Mouse (Mus musculus): ENCODE data around the gene Suds3. TPM values are rescaled to one million over a fixed set of nuclear protein-coding genes. Genes with fewer than 3 reads are reported as not detected.
A peak's percentile ranks its signal among the peaks of the same experiment; 100 is the strongest.

Suds3 gene
- polyA plus RNA-seq, 1 experiment from 2014 or later: 30.5 TPM

DNA sequence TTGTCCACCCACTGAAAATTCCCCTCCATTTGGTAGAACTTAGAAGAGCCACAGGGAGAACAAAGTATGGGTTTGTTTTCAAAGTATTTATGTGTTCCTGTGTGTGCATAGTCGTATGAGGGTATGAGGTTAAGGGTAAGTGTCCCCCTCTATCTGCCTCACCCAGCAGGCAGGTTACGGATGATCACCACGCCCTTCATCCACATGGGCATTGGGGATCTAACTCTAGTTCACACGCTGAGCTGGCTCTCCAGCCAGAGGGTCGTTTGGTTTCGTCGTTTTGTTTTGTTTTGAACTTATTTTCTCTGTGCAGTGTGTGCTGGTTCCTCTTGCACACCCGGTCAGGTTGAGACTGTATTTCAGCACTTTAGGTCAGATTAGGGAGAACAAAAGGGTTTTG is 21.7 kb upstream of the Suds3 start:
- no peak; the same call in 1 of the 2 replicates for TF ChIP-seq EP300 (IDR thresholded peaks at IDR 0.05; ENCODE audit: low read depth)
- no peak; the same call in 1 of the 2 replicates for TF ChIP-seq CTCF (IDR thresholded peaks at IDR 0.05; ENCODE audit: low read depth)
- WGBS (ENCODE audit: insufficient replicate concordance): 35% methylated on average over 8 of the region's 8 CpGs
- H3K27me3 ChIP-seq (ENCODE audit: insufficient read depth, low read length): no peaks in the 10 kb centered on the region
- H3K4me3 ChIP-seq (ENCODE audit: low read depth, low read length): peak overlapping the region; percentile 32
- DNase-seq: no peak
- H3K27ac ChIP-seq (ENCODE audit: low read depth): peak overlapping the region; percentile 98
- peaks cover 6% of the 10 kb centered on the region; the same call in 1 of the 2 replicates for H3K36me3 ChIP-seq (replicated peaks; ENCODE audit: insufficient read depth, low read length)
- H3K4me2 ChIP-seq (ENCODE audit: low read depth, low read length): peak overlapping the region; percentile 85
- H3K9ac ChIP-seq (replicated peaks): peak overlapping the region; percentile 59
- peak; percentile 38 for ATAC-seq
- H3K4me1 ChIP-seq (ENCODE audit: insufficient read depth): peaks cover 78% of the 10 kb centered on the region
- H3K9me3 ChIP-seq (ENCODE audit: low read length): no peaks in the 10 kb centered on the region

DNA sequence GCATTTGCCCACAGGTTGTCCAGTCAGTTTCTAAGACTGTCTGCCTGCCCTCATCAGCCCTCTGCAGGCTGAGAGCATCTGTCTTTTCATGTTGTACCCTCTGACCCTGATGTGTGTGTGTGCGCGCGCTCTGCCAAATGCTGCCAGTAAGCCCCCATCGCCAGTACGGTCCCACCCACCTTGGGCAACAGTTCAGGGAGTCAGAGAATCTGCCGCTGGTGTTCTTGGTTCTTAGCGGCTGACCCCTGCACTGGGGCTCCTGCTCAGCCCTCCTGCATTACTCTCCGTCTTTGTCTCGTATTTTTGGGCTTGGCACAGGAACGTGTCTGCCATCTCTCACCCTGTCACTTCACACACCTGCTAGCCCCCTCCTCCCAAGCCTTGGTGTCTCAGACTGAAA is 21.1 kb upstream of the Suds3 start:
- Histone ChIP-seq H3K9me3 (ENCODE audit: low read length) (no peaks in the 10 kb centered on the region), H3K9ac (replicated peaks) (peak overlapping the region; percentile 59), H3K36me3 (replicated peaks; ENCODE audit: insufficient read depth, low read length) (peaks cover 6% of the 10 kb centered on the region; the same call in 1 of the 2 replicates), H3K27me3 (ENCODE audit: insufficient read depth, low read length) (no peaks in the 10 kb centered on the region), H3K27ac (ENCODE audit: low read depth) (peak overlapping the region; percentile 98), H3K4me1 (ENCODE audit: insufficient read depth) (peaks cover 80% of the 10 kb centered on the region), H3K4me3 (ENCODE audit: low read depth, low read length) (peak overlapping the region; percentile 32), H3K4me2 (ENCODE audit: low read depth, low read length) (peak overlapping the region; percentile 85)
- DNase-seq (no peak), ATAC-seq (no peak)
- 48% methylated on average over 10 of the region's 10 CpGs for WGBS (ENCODE audit: insufficient replicate concordance)
- TF ChIP-seq EP300 (IDR thresholded peaks at IDR 0.05; ENCODE audit: low read depth) (no peak), CTCF (IDR thresholded peaks at IDR 0.05; ENCODE audit: low read depth) (no peak)

DNA sequence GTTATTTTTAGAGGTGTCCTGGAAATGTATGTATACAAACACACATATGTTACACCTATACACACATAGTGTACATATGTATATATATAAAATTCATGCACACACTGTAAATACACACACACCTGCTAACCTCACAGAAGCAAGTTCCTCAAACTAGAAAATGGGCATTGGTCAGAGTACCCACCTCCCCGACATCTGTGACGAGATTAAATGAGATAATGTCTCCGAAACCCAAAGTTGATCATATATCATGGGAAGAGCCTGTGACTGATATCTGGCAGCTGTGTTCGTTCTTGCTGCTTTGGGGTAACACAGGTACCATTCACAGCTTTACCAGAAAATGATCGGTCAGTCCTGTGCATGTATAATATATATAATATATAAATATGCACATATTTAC is 20.7 kb upstream of the Suds3 start:
- Histone ChIP-seq H3K4me2 (ENCODE audit: low read depth, low read length) (peak overlapping the region; percentile 85), H3K9ac (replicated peaks) (peak overlapping the region; percentile 59; the same call in 1 of the 2 replicates), H3K4me3 (ENCODE audit: low read depth, low read length) (peak overlapping the region; percentile 32; the same call in 1 of the 2 replicates), H3K36me3 (replicated peaks; ENCODE audit: insufficient read depth, low read length) (peaks cover 6% of the 10 kb centered on the region; the same call in 1 of the 2 replicates), H3K4me1 (ENCODE audit: insufficient read depth) (peaks cover 80% of the 10 kb centered on the region), H3K27ac (ENCODE audit: low read depth) (peak overlapping the region; percentile 98), H3K9me3 (ENCODE audit: low read length) (no peaks in the 10 kb centered on the region), H3K27me3 (ENCODE audit: insufficient read depth, low read length) (no peaks in the 10 kb centered on the region)
- no peak for DNase-seq
- TF ChIP-seq EP300 (IDR thresholded peaks at IDR 0.05; ENCODE audit: low read depth) (no peak), CTCF (IDR thresholded peaks at IDR 0.05; ENCODE audit: low read depth) (no peak)
- ATAC-seq: no peak
- 48% methylated on average over 5 of the region's 5 CpGs for WGBS (ENCODE audit: insufficient replicate concordance)

DNA sequence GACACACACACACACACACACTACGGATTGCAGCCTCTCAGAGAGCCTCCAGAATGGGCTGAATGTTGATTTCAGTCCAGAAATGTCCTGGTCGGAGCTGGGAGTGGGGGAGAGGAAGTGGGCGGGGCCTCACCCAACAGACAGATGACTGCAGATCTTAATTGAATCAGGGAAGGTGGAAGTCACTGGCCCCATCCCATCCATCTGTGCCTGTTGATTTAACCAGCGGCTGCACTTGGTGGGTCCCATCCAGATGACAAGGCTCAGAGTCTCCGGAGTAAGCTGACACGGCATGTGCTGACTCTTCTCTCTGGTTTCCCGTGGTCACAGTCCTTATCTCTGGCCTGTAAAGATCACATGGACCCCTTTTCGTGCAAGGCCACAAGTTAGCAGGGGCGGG is 20.0 kb upstream of the Suds3 start:
- peak overlapping the region; percentile 65 for H3K9ac ChIP-seq (replicated peaks)
- WGBS (ENCODE audit: insufficient replicate concordance): 7% methylated on average over 9 of the region's 9 CpGs
- DNase-seq (peak; percentile 74), ATAC-seq (peak; percentile 17)
- no peaks in the 10 kb centered on the region for H3K27me3 ChIP-seq (ENCODE audit: insufficient read depth, low read length)
- peaks cover 79% of the 10 kb centered on the region for H3K4me1 ChIP-seq (ENCODE audit: insufficient read depth)
- TF ChIP-seq CTCF (IDR thresholded peaks at IDR 0.05; ENCODE audit: low read depth): no peak
- peak; percentile 20; the same call in 1 of the 2 replicates for TF ChIP-seq EP300 (IDR thresholded peaks at IDR 0.05; ENCODE audit: low read depth)
- no peaks in the 10 kb centered on the region for H3K9me3 ChIP-seq (ENCODE audit: low read length)
- H3K27ac ChIP-seq (ENCODE audit: low read depth): peak overlapping the region; percentile 98
- H3K4me2 ChIP-seq (ENCODE audit: low read depth, low read length): peak overlapping the region; percentile 85
- H3K36me3 ChIP-seq (replicated peaks; ENCODE audit: insufficient read depth, low read length): 0 out of 2 replicates have a peak, but pooled peaks cover 2% of the 10 kb centered on the region
- peak overlapping the region; percentile 53 for H3K4me3 ChIP-seq (ENCODE audit: low read depth, low read length)

DNA sequence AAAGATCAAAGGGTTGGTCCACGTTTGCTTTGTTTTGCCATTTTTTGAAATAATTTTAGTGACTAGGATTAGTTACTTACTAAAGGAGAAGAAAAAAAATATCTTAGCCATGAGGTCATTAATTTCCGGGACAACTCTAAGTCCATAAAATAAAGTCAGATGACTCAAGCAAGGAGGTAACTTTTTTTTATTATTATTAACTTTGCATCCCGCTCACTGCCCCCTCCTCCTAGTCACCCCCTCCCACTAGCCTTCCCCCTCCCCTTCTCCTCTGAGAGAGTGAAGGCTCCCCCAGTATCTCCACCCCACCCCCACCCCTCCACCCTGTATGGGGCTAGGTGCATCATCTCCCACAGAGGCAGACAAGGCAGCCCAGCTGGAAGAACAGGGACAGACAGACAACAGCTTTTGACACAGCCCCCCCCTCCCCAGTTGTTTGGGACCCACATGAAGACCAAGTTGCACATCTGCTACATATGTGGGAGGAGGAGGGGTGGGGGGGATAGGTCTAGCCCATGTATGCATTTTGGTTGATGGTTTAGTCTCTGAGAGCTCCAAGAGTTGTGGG is 19.1 kb upstream of the Suds3 start:
- DNase-seq: no peak
- Histone ChIP-seq H3K4me3 (ENCODE audit: low read depth, low read length) (peak overlapping the region; percentile 53), H3K36me3 (replicated peaks; ENCODE audit: insufficient read depth, low read length) (no peaks in the 10 kb centered on the region), H3K4me1 (ENCODE audit: insufficient read depth) (peaks cover 70% of the 10 kb centered on the region), H3K9ac (replicated peaks) (peak overlapping the region; percentile 65), H3K27ac (ENCODE audit: low read depth) (peak overlapping the region; percentile 98), H3K4me2 (ENCODE audit: low read depth, low read length) (peak overlapping the region; percentile 85), H3K9me3 (ENCODE audit: low read length) (no peaks in the 10 kb centered on the region), H3K27me3 (ENCODE audit: insufficient read depth, low read length) (no peaks in the 10 kb centered on the region)
- no peak for ATAC-seq
- TF ChIP-seq CTCF (IDR thresholded peaks at IDR 0.05; ENCODE audit: low read depth): no peak
- no peak for TF ChIP-seq EP300 (IDR thresholded peaks at IDR 0.05; ENCODE audit: low read depth)
- WGBS (ENCODE audit: insufficient replicate concordance): 22% methylated on average over 3 of the region's 3 CpGs

DNA sequence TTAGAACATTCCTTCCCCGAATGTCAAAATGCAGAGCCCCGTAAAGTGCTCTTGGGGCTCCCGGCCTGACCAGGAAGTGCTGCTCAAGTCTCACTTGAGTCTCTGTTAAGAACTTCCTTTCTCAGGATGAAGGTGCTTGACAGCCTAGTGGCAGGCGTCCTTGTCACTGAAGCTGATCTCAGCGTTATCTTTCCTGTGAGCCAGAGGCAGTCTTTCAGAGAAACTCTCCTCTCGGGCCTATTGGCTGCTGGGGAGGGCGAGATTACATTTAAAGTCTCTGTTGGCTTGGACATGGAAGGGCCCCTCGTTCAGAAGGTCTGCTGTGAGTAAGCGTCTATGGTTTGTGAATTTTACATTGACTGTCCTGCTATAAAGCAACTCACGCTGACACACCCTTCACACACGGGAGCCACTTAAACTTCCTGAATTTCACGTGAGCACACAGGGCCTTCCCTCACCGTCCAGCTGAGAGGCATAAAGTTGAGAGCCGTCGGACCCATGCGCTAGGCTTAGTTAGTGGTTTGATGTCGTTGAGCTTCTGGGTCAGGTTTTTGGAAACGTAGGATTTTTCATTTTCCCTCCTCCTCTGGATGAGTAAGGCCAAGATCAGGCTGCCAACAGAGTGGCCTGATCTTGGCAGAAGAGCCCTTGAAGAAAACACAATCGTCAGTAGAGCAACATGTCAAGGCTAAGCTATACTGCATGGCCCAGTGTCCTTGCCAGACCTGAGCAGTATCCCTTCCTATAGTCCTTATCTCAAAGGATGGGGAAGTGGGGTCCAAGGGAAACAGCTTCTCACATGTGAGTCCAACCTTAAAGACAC is 18.4 kb upstream of the Suds3 start:
- H3K9me3 ChIP-seq (ENCODE audit: low read length): no peaks in the 10 kb centered on the region
- H3K4me2 ChIP-seq (ENCODE audit: low read depth, low read length): peak overlapping the region; percentile 85
- H3K4me3 ChIP-seq (ENCODE audit: low read depth, low read length): peak overlapping the region; percentile 53
- TF ChIP-seq EP300 (IDR thresholded peaks at IDR 0.05; ENCODE audit: low read depth) (0 out of 2 replicates have a peak, but pooled peaks have one; percentile 35), CTCF (IDR thresholded peaks at IDR 0.05; ENCODE audit: low read depth) (no peak)
- no peaks in the 10 kb centered on the region for H3K27me3 ChIP-seq (ENCODE audit: insufficient read depth, low read length)
- ATAC-seq: peak; percentile 17
- H3K27ac ChIP-seq (ENCODE audit: low read depth): peak overlapping the region; percentile 98
- peaks cover 65% of the 10 kb centered on the region for H3K4me1 ChIP-seq (ENCODE audit: insufficient read depth)
- 11% methylated on average over 19 of the region's 19 CpGs for WGBS (ENCODE audit: insufficient replicate concordance)
- peak; percentile 62 for DNase-seq
- H3K9ac ChIP-seq (replicated peaks): peak overlapping the region; percentile 65
- H3K36me3 ChIP-seq (replicated peaks; ENCODE audit: insufficient read depth, low read length): no peaks in the 10 kb centered on the region
